Mouse (Mus musculus): Measurements from ENCODE around the gene Rgp1.

Gene Rgp1

GRCm38 (mm10) chr4:43634621-43635374, 56.3 kb downstream of the Rgp1 start:
- DNase-seq (ENCODE audit: low read depth in 2 of 2, low spot score in 2 of 2), result no peak

- no peak for DNase-seq (ENCODE audit: low read depth in 2 of 2, low spot score in 2 of 2)
Measured at GRCm38 (mm10) chr4:43636751-43637150, 58.2 kb downstream of the Rgp1 start.

Data from CD8-positive naive resting alpha-beta T cell, adult 2 months (primary cell).